Mouse (Mus musculus): Measurements from ENCODE around the gene Pkd1.

DNA sequence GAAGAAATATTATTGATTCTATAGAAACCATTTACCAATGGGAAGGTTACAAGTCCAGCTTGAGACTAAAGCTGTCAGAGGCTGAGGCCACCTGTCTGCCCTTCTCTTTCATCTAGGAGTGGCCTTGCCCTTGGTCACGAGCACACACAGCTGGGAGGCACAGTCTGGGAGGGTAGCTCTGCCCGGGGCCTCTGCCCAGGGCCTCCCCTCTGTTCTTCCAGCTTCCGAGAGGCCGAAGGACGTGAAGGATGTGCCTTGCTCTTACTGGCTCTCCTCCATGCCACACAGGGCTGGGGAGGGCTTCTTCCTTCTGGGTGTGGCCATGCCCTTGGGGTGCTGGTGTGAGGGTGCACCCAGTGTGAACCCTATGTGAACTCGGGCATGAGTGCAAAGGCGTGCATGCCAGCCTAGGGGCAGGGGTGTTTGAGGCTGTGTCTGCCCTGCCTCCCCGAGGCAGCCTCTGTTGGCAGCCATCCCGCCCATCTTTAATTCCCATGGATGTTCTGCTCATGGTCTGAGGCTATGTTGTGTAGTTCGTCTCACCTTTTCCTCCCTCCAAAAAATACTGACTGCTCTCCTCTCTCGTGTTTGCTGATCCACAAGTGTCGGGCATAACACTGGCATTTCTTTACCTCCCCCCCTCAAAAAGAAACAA, 41.7 kb upstream of the Pkd1 start:
- TF ChIP-seq CTCF (IDR thresholded peaks at IDR 0.05; ENCODE audit: low read depth, low read length) (no peak), POLR2A (IDR thresholded peaks at IDR 0.05; ENCODE audit: insufficient read depth, low read length) (no peak), EP300 (IDR thresholded peaks at IDR 0.05; ENCODE audit: insufficient read depth, low read depth, low read length) (no peak)
